Mouse (Mus musculus): ENCODE data around the gene Eps8l3. TPM values are rescaled to one million over a fixed set of nuclear protein-coding genes. Genes with fewer than 3 reads are reported as not detected.

Eps8l3 gene
- polyA plus RNA-seq, 1 experiment: 27.9 TPM

DNA sequence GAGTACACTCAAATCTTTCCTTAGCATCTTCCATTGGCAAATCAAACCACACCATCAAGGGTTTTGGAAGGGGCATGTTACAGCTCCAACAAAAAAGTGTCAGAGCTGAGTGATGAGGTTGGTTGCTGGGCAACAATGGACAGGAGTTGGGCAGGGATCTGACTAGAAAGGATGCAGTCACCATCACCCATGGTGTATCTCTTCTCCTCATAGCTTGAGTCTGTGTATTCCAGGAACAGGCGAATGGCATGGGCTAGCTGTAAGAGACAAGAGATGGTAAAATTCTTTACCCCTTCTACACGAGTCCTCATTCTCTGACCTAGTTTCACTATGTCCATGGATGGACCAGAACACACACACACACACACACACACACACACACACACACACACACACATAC, 54.1 kb downstream of the Eps8l3 start:
- TF ChIP-seq CTCF (IDR thresholded peaks at IDR 0.05; ENCODE audit: control insufficient read depth, insufficient read depth, insufficient replicate concordance, low read depth, low read length) (no peak), POLR2A (IDR thresholded peaks at IDR 0.05; ENCODE audit: control insufficient read depth, low read depth, low read length) (no peak)
- Histone ChIP-seq H3K27me3 (ENCODE audit: control insufficient read depth, insufficient read depth, low read length) (no peaks in the 10 kb centered on the region), H3K27ac (ENCODE audit: control insufficient read depth, insufficient read depth, low read depth, low read length) (peak overlapping the region; percentile 47), H3K4me1 (ENCODE audit: control insufficient read depth, insufficient read depth, low read length) (no peaks in the 10 kb centered on the region; the same call in 1 of the 2 replicates), H3K36me3 (ENCODE audit: control insufficient read depth, insufficient read depth, low read length) (no peaks in the 10 kb centered on the region), H3K4me3 (ENCODE audit: control insufficient read depth, low read depth, low read length) (no peak overlapping the region; the same call in 1 of the 2 replicates)

DNA sequence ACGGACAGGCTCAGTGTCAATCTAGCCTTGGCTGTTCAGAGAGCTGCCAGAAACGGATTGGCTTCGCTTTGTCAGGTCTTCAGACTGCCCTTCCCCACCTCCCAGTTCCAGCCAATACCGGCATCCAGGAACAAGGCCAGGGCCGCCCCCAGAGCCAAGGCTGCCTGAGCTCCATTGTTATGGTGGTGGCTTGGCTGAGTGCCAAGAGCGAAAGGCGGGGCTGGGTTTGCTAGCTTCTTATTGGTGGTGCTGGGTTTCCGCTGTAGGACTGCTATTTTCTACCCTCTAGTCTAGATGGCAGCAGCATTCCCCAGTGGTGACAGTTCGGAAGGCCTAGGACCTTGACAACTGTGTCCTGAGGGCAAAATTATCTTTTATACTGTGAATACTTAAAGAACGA, 54.6 kb downstream of the Eps8l3 start, which contains the start of gene Gstm7:
Gene Gstm7 (minus strand): TSS at position 148 of the 400 bp plus-strand sequence.
- H3K36me3 ChIP-seq (ENCODE audit: control insufficient read depth, insufficient read depth, low read length): no peaks in the 10 kb centered on the region
- H3K4me1 ChIP-seq (ENCODE audit: control insufficient read depth, insufficient read depth, low read length): no peaks in the 10 kb centered on the region; the same call in 1 of the 2 replicates
- no peak within 1 kb of the TSS; the same call in 1 of the 2 replicates for H3K4me3 ChIP-seq (ENCODE audit: control insufficient read depth, low read depth, low read length)
- peak within 1 kb of the TSS; percentile 75 for H3K27ac ChIP-seq (ENCODE audit: control insufficient read depth, insufficient read depth, low read depth, low read length)
- no peaks in the 10 kb centered on the region for H3K27me3 ChIP-seq (ENCODE audit: control insufficient read depth, insufficient read depth, low read length)
- peak; percentile 54; the same call in 1 of the 2 replicates for TF ChIP-seq POLR2A (IDR thresholded peaks at IDR 0.05; ENCODE audit: control insufficient read depth, low read depth, low read length)
- TF ChIP-seq CTCF (IDR thresholded peaks at IDR 0.05; ENCODE audit: control insufficient read depth, insufficient read depth, insufficient replicate concordance, low read depth, low read length): no peak

- H3K27me3 ChIP-seq (ENCODE audit: control insufficient read depth, insufficient read depth, low read length): no peaks in the 10 kb centered on the region
- TF ChIP-seq CTCF (IDR thresholded peaks at IDR 0.05; ENCODE audit: control insufficient read depth, insufficient read depth, insufficient replicate concordance, low read depth, low read length): no peak
- no peak for TF ChIP-seq POLR2A (IDR thresholded peaks at IDR 0.05; ENCODE audit: control insufficient read depth, low read depth, low read length)
- peak overlapping the region; percentile 75 for H3K27ac ChIP-seq (ENCODE audit: control insufficient read depth, insufficient read depth, low read depth, low read length)
- no peak overlapping the region for H3K4me3 ChIP-seq (ENCODE audit: control insufficient read depth, low read depth, low read length)
- H3K36me3 ChIP-seq (ENCODE audit: control insufficient read depth, insufficient read depth, low read length): no peaks in the 10 kb centered on the region
- H3K4me1 ChIP-seq (ENCODE audit: control insufficient read depth, insufficient read depth, low read length): no peaks in the 10 kb centered on the region; the same call in 1 of the 2 replicates
Observed at GRCm38 (mm10) chr3:107932128-107932527, 55.1 kb downstream of the Eps8l3 start.

DNA sequence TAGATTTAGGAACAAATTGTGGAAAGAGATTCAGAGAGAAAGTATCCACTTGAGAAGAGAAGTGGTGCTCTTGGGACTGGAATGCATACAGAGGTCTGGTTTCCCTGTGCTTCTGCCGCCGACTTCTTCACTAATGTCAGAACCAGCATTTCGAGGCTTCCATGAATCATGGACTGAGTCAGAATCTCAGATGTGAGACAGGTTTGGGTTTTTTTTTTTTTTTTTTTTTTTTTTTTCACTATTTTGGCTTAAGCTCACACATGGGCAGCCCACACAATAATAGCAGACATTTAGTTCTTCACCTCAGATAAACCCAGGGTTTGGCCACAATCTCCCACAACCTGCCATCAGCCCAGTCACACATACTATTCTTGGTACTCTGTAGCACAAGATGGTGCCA, 58.2 kb downstream of the Eps8l3 start:
- TF ChIP-seq POLR2A (IDR thresholded peaks at IDR 0.05; ENCODE audit: control insufficient read depth, low read depth, low read length) (no peak), CTCF (IDR thresholded peaks at IDR 0.05; ENCODE audit: control insufficient read depth, insufficient read depth, insufficient replicate concordance, low read depth, low read length) (no peak)
- no peaks in the 10 kb centered on the region for H3K36me3 ChIP-seq (ENCODE audit: control insufficient read depth, insufficient read depth, low read length)
- peak overlapping the region; percentile 32; the same call in 1 of the 2 replicates for H3K27ac ChIP-seq (ENCODE audit: control insufficient read depth, insufficient read depth, low read depth, low read length)
- H3K4me3 ChIP-seq (ENCODE audit: control insufficient read depth, low read depth, low read length): no peak overlapping the region
- H3K4me1 ChIP-seq (ENCODE audit: control insufficient read depth, insufficient read depth, low read length): no peaks in the 10 kb centered on the region; the same call in 1 of the 2 replicates
- no peaks in the 10 kb centered on the region for H3K27me3 ChIP-seq (ENCODE audit: control insufficient read depth, insufficient read depth, low read length)

DNA sequence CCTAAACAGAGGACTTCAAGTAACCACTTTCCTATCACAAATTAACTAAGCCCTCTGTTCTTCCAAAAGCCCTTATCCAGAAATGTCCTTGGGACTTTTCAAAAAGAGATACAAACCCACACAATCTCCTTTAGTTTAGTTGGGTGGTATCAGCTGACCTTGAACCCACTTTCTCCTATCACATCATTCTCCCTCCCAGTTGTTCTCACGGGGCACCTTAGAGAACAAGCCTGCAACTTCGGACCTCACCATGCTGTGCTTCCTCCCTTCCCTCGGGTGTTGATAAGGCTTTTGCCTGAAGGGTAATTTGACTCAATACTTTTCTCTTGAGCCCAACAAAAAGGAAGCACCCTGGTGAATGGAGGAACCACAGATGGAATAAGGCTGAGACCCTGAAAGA, 58.9 kb downstream of the Eps8l3 start:
- Histone ChIP-seq H3K36me3 (ENCODE audit: control insufficient read depth, insufficient read depth, low read length) (no peaks in the 10 kb centered on the region), H3K4me1 (ENCODE audit: control insufficient read depth, insufficient read depth, low read length) (no peaks in the 10 kb centered on the region; the same call in 1 of the 2 replicates), H3K27me3 (ENCODE audit: control insufficient read depth, insufficient read depth, low read length) (no peaks in the 10 kb centered on the region), H3K27ac (ENCODE audit: control insufficient read depth, insufficient read depth, low read depth, low read length) (peak overlapping the region; percentile 71), H3K4me3 (ENCODE audit: control insufficient read depth, low read depth, low read length) (no peak overlapping the region)
- no peak for TF ChIP-seq CTCF (IDR thresholded peaks at IDR 0.05; ENCODE audit: control insufficient read depth, insufficient read depth, insufficient replicate concordance, low read depth, low read length)
- TF ChIP-seq POLR2A (IDR thresholded peaks at IDR 0.05; ENCODE audit: control insufficient read depth, low read depth, low read length): no peak

DNA sequence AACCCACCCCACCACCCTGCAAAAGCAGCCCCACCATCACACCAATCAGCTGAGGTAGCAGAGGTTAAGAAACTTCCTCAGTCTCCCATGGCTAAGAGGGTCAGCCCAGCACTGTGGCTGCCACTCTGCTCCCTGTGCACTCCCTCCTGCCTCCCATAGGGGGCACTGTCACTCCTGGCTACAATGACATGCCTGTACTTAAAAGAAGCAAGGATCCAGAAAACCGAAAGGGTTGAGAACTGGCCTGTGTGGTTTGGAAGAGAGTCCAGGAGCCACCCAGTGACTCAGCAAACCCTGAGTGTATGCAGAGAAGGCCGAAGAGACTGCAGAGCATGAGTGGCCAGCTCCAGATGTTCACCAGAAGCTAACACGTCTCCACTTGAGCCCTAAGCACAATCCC, 62.4 kb downstream of the Eps8l3 start:
- H3K36me3 ChIP-seq (ENCODE audit: control insufficient read depth, insufficient read depth, low read length): no peaks in the 10 kb centered on the region
- H3K4me3 ChIP-seq (ENCODE audit: control insufficient read depth, low read depth, low read length): no peak overlapping the region
- H3K27ac ChIP-seq (ENCODE audit: control insufficient read depth, insufficient read depth, low read depth, low read length): peak overlapping the region; percentile 86
- no peak for TF ChIP-seq POLR2A (IDR thresholded peaks at IDR 0.05; ENCODE audit: control insufficient read depth, low read depth, low read length)
- peak; percentile 93 for TF ChIP-seq CTCF (IDR thresholded peaks at IDR 0.05; ENCODE audit: control insufficient read depth, insufficient read depth, insufficient replicate concordance, low read depth, low read length)
- H3K27me3 ChIP-seq (ENCODE audit: control insufficient read depth, insufficient read depth, low read length): no peaks in the 10 kb centered on the region
- H3K4me1 ChIP-seq (ENCODE audit: control insufficient read depth, insufficient read depth, low read length): peaks cover 2% of the 10 kb centered on the region; the same call in 1 of the 2 replicates

GRCm38 (mm10) chr3:107939830-107940229, 62.8 kb downstream of the Eps8l3 start:
- Histone ChIP-seq H3K27ac (ENCODE audit: control insufficient read depth, insufficient read depth, low read depth, low read length) (peak overlapping the region; percentile 86), H3K4me3 (ENCODE audit: control insufficient read depth, low read depth, low read length) (no peak overlapping the region), H3K27me3 (ENCODE audit: control insufficient read depth, insufficient read depth, low read length) (no peaks in the 10 kb centered on the region), H3K4me1 (ENCODE audit: control insufficient read depth, insufficient read depth, low read length) (peaks cover 2% of the 10 kb centered on the region; the same call in 1 of the 2 replicates), H3K36me3 (ENCODE audit: control insufficient read depth, insufficient read depth, low read length) (no peaks in the 10 kb centered on the region)
- no peak for TF ChIP-seq CTCF (IDR thresholded peaks at IDR 0.05; ENCODE audit: control insufficient read depth, insufficient read depth, insufficient replicate concordance, low read depth, low read length)
- no peak for TF ChIP-seq POLR2A (IDR thresholded peaks at IDR 0.05; ENCODE audit: control insufficient read depth, low read depth, low read length)
